Mouse (Mus musculus): Measurements from ENCODE around the gene Trmt1. TPM values are rescaled to one million over a fixed set of nuclear protein-coding genes. Genes with fewer than 3 reads are reported as not detected.
A peak's percentile ranks its signal among the peaks of the same experiment; 100 is the strongest.

Gene Trmt1
- total and polyA plus RNA-seq, 2 experiments from 2014 or later = 67.5 to 94.8 TPM

GRCm38 (mm10) chr8:84709931-84710330 is 23.8 kb downstream of the Trmt1 start:
- ATAC-seq (no peak), DNase-seq (no peak)
- H3K27me3 ChIP-seq (ENCODE audit: insufficient read depth, low read length) = 0 out of 2 replicates have a peak, but pooled peaks cover 8% of the 10 kb centered on the region
- TF ChIP-seq CTCF (IDR thresholded peaks at IDR 0.05; ENCODE audit: low read depth) = no peak
- no peaks in the 10 kb centered on the region for H3K9me3 ChIP-seq (ENCODE audit: low read length)
- H3K4me3 ChIP-seq (ENCODE audit: low read depth, low read length) = no peak overlapping the region
- WGBS = 83% methylated on average over 1 of the region's 1 CpGs
- H3K4me2 ChIP-seq (ENCODE audit: low read depth) = no peak overlapping the region
- H3K36me3 ChIP-seq (ENCODE audit: insufficient read depth) = peaks cover 24% of the 10 kb centered on the region
- H3K4me1 ChIP-seq (ENCODE audit: insufficient read depth) = peaks cover 20% of the 10 kb centered on the region
- H3K9ac ChIP-seq = 0 out of 2 replicates have a peak overlapping the region, but pooled peaks have one; percentile 25
- peak overlapping the region; percentile 90 for H3K27ac ChIP-seq (ENCODE audit: low read depth, low read length)

- DNase-seq (no peak), ATAC-seq (no peak)
- TF ChIP-seq CTCF (IDR thresholded peaks at IDR 0.05; ENCODE audit: low read depth) = no peak
- no peak overlapping the region for H3K4me3 ChIP-seq (ENCODE audit: low read depth, low read length)
- H3K9me3 ChIP-seq (ENCODE audit: low read length) = no peaks in the 10 kb centered on the region
- H3K36me3 ChIP-seq (ENCODE audit: insufficient read depth) = peaks cover 24% of the 10 kb centered on the region
- H3K27me3 ChIP-seq (ENCODE audit: insufficient read depth, low read length) = 0 out of 2 replicates have a peak, but pooled peaks cover 8% of the 10 kb centered on the region
- H3K27ac ChIP-seq (ENCODE audit: low read depth, low read length) = peak overlapping the region; percentile 77
- no peak overlapping the region for H3K9ac ChIP-seq
- H3K4me1 ChIP-seq (ENCODE audit: insufficient read depth) = peaks cover 17% of the 10 kb centered on the region
- H3K4me2 ChIP-seq (ENCODE audit: low read depth) = no peak overlapping the region
- WGBS = 28% methylated on average over 3 of the region's 3 CpGs
Measured at GRCm38 (mm10) chr8:84711312-84711711, 25.2 kb downstream of the Trmt1 start.

- Histone ChIP-seq H3K4me3 (ENCODE audit: low read depth, low read length) (no peak overlapping the region), H3K9ac (no peak overlapping the region; the same call in 1 of the 2 replicates), H3K9me3 (ENCODE audit: low read length) (no peaks in the 10 kb centered on the region), H3K27ac (ENCODE audit: low read depth, low read length) (peak overlapping the region; percentile 77), H3K36me3 (ENCODE audit: insufficient read depth) (peaks cover 30% of the 10 kb centered on the region), H3K4me1 (ENCODE audit: insufficient read depth) (peaks cover 17% of the 10 kb centered on the region), H3K4me2 (ENCODE audit: low read depth) (no peak overlapping the region), H3K27me3 (ENCODE audit: insufficient read depth, low read length) (0 out of 2 replicates have a peak, but pooled peaks cover 8% of the 10 kb centered on the region)
- ATAC-seq (peak; percentile 76), DNase-seq (peak; percentile 83)
- no peak; the same call in 1 of the 2 replicates for TF ChIP-seq CTCF (IDR thresholded peaks at IDR 0.05; ENCODE audit: low read depth)
- WGBS = 10% methylated on average over 11 of the region's 11 CpGs
Measured at GRCm38 (mm10) chr8:84711933-84712758, 26.0 kb downstream of the Trmt1 start.

GRCm38 (mm10) chr8:84712759-84713120 is 26.6 kb downstream of the Trmt1 start:
- no peak for TF ChIP-seq CTCF (IDR thresholded peaks at IDR 0.05; ENCODE audit: low read depth)
- no peaks in the 10 kb centered on the region for H3K9me3 ChIP-seq (ENCODE audit: low read length)
- DNase-seq = no peak
- ATAC-seq = no peak
- H3K4me1 ChIP-seq (ENCODE audit: insufficient read depth) = peaks cover 14% of the 10 kb centered on the region
- H3K9ac ChIP-seq = no peak overlapping the region
- 8% methylated on average over 3 of the region's 3 CpGs for WGBS
- 0 out of 2 replicates have a peak, but pooled peaks cover 3% of the 10 kb centered on the region for H3K27me3 ChIP-seq (ENCODE audit: insufficient read depth, low read length)
- no peak overlapping the region for H3K4me2 ChIP-seq (ENCODE audit: low read depth)
- H3K4me3 ChIP-seq (ENCODE audit: low read depth, low read length) = no peak overlapping the region
- peak overlapping the region; percentile 77 for H3K27ac ChIP-seq (ENCODE audit: low read depth, low read length)
- H3K36me3 ChIP-seq (ENCODE audit: insufficient read depth) = peaks cover 31% of the 10 kb centered on the region

GRCm38 (mm10) chr8:84713381-84713780 is 27.3 kb downstream of the Trmt1 start:
- H3K27me3 ChIP-seq (ENCODE audit: insufficient read depth, low read length) = no peaks in the 10 kb centered on the region
- H3K4me1 ChIP-seq (ENCODE audit: insufficient read depth) = peaks cover 9% of the 10 kb centered on the region
- peak overlapping the region; percentile 77 for H3K27ac ChIP-seq (ENCODE audit: low read depth, low read length)
- H3K4me2 ChIP-seq (ENCODE audit: low read depth) = no peak overlapping the region
- H3K9ac ChIP-seq = peak overlapping the region; percentile 22; the same call in 1 of the 2 replicates
- peak; percentile 38 for DNase-seq
- no peaks in the 10 kb centered on the region for H3K9me3 ChIP-seq (ENCODE audit: low read length)
- peaks cover 27% of the 10 kb centered on the region for H3K36me3 ChIP-seq (ENCODE audit: insufficient read depth)
- H3K4me3 ChIP-seq (ENCODE audit: low read depth, low read length) = no peak overlapping the region
- WGBS = 32% methylated on average over 4 of the region's 4 CpGs
- ATAC-seq = no peak
- no peak for TF ChIP-seq CTCF (IDR thresholded peaks at IDR 0.05; ENCODE audit: low read depth)

DNA sequence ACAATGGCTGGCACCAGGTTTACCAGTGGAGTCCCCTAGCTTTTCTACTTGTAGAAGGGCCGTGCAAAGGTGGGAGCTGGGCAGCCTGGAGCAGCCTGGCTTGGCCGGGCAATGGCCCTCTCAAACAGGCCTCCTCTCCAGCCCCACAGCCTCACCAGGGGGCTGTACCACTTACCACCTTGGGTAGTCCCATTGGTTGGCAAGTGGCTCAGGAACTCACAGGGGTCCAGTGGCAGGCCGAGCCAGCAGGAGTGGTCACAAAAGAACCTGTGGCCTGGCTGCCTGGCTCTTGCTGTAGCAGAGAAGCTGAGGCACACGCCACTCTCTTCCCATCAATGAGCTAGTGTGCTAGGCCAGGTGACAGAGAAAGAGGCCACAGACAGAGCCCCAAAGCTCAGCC is 28.1 kb downstream of the Trmt1 start:
- no peak for TF ChIP-seq CTCF (IDR thresholded peaks at IDR 0.05; ENCODE audit: low read depth)
- Histone ChIP-seq H3K4me3 (ENCODE audit: low read depth, low read length) (no peak overlapping the region), H3K9me3 (ENCODE audit: low read length) (no peaks in the 10 kb centered on the region), H3K27me3 (ENCODE audit: insufficient read depth, low read length) (no peaks in the 10 kb centered on the region), H3K4me2 (ENCODE audit: low read depth) (no peak overlapping the region), H3K27ac (ENCODE audit: low read depth, low read length) (peak overlapping the region; percentile 77), H3K36me3 (ENCODE audit: insufficient read depth) (peaks cover 30% of the 10 kb centered on the region), H3K9ac (peak overlapping the region; percentile 22; the same call in 1 of the 2 replicates), H3K4me1 (ENCODE audit: insufficient read depth) (peaks cover 5% of the 10 kb centered on the region)
- DNase-seq = peak; percentile 20
- no peak for ATAC-seq
- WGBS = 36% methylated on average over 4 of the region's 4 CpGs

DNA sequence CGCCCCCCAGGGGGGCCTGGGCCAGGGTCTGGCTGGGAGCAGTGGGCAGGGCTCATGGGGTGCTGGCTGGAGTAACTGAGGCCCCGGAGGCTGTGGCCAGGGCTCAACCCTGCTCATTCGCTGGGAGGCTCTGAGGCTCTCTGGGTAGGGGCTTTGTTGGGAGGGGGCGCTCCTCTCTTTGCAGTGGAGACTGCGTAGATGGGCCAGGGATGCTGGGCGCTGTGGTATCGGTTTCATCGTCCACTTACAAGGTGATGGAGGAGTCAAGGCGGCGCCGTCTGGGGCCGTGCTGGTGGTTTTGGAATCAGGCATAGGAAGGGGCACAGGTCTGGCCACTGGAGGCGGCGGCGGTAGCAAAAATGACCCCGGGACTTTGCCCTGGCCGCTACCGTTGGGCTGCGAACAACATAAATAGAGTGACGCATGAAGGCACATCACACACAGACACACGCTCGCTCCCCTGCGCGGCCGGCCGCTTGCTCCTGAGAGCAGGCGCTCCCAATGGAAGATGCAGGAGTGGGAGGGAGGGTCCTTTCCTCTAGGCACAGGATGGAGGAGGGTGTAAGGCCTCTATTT is 29.9 kb downstream of the Trmt1 start:
- H3K4me3 ChIP-seq (ENCODE audit: low read depth, low read length) = no peak overlapping the region
- no peaks in the 10 kb centered on the region for H3K27me3 ChIP-seq (ENCODE audit: insufficient read depth, low read length)
- peak overlapping the region; percentile 39; the same call in 1 of the 2 replicates for H3K9ac ChIP-seq
- H3K4me1 ChIP-seq (ENCODE audit: insufficient read depth) = peaks cover 5% of the 10 kb centered on the region
- H3K36me3 ChIP-seq (ENCODE audit: insufficient read depth) = peaks cover 48% of the 10 kb centered on the region
- no peak for TF ChIP-seq CTCF (IDR thresholded peaks at IDR 0.05; ENCODE audit: low read depth)
- no peaks in the 10 kb centered on the region for H3K9me3 ChIP-seq (ENCODE audit: low read length)
- DNase-seq (peak; percentile 33), ATAC-seq (no peak)
- H3K4me2 ChIP-seq (ENCODE audit: low read depth) = no peak overlapping the region; the same call in 1 of the 2 replicates
- 15% methylated on average over 27 of the region's 27 CpGs for WGBS
- peak overlapping the region; percentile 80 for H3K27ac ChIP-seq (ENCODE audit: low read depth, low read length)

Measured in forebrain, postnatal 0 days (tissue).